Mouse (Mus musculus): ENCODE results near the gene B4galnt3.

The B4galnt3 gene

GRCm38 (mm10) chr6:120274181-120274580 lies 20.2 kb downstream of the B4galnt3 start:
- DNase-seq = no peak

- DNase-seq = no peak
Measured at GRCm38 (mm10) chr6:120264151-120264550, 30.2 kb downstream of the B4galnt3 start.

GRCm38 (mm10) chr6:120263608-120264007 lies 30.8 kb downstream of the B4galnt3 start:
- DNase-seq = no peak

- DNase-seq = no peak
Measured at GRCm38 (mm10) chr6:120262886-120263531, 31.4 kb downstream of the B4galnt3 start.

- no peak for DNase-seq
Measured at GRCm38 (mm10) chr6:120259481-120259880, 34.9 kb downstream of the B4galnt3 start.

- DNase-seq = no peak
Measured at GRCm38 (mm10) chr6:120256431-120256935, 37.9 kb downstream of the B4galnt3 start.

GRCm38 (mm10) chr6:120255701-120256100 lies 38.7 kb downstream of the B4galnt3 start:
- DNase-seq = no peak

- no peak for DNase-seq
Measured at GRCm38 (mm10) chr6:120255144-120255543, 39.2 kb downstream of the B4galnt3 start.

GRCm38 (mm10) chr6:120254640-120255039 lies 39.7 kb downstream of the B4galnt3 start:
- DNase-seq = no peak

- DNase-seq = no peak
Measured at GRCm38 (mm10) chr6:120252741-120253140, 41.6 kb downstream of the B4galnt3 start.

- no peak for DNase-seq
Measured at GRCm38 (mm10) chr6:120251010-120251409, 43.3 kb downstream of the B4galnt3 start.

- DNase-seq = no peak
Measured at GRCm38 (mm10) chr6:120249831-120250230, 44.5 kb downstream of the B4galnt3 start.

- no peak for DNase-seq
Measured at GRCm38 (mm10) chr6:120246676-120247075, 47.7 kb downstream of the B4galnt3 start.

GRCm38 (mm10) chr6:120243250-120243649 lies 51.1 kb downstream of the B4galnt3 start:
- no peak for DNase-seq

GRCm38 (mm10) chr6:120242530-120242929 lies 51.8 kb downstream of the B4galnt3 start:
- no peak for DNase-seq

GRCm38 (mm10) chr6:120241453-120241852 lies 52.9 kb downstream of the B4galnt3 start:
- no peak for DNase-seq

GRCm38 (mm10) chr6:120240461-120240860 lies 53.9 kb downstream of the B4galnt3 start:
- no peak for DNase-seq

- no peak for DNase-seq
Measured at GRCm38 (mm10) chr6:120235874-120236273, 58.5 kb downstream of the B4galnt3 start.

- no peak for DNase-seq
Measured at GRCm38 (mm10) chr6:120232885-120233284, 61.5 kb downstream of the B4galnt3 start.

GRCm38 (mm10) chr6:120230441-120230840 lies 63.9 kb downstream of the B4galnt3 start:
- DNase-seq = no peak

GRCm38 (mm10) chr6:120229806-120230205 lies 64.6 kb downstream of the B4galnt3 start:
- no peak for DNase-seq

- DNase-seq = no peak
Measured at GRCm38 (mm10) chr6:120227068-120227467, 67.3 kb downstream of the B4galnt3 start.

GRCm38 (mm10) chr6:120225355-120225754 lies 69.0 kb downstream of the B4galnt3 start:
- DNase-seq = no peak

- peak in 1 of 2 experiments; percentile 29 for DNase-seq
Measured at GRCm38 (mm10) chr6:120222669-120223068, 71.7 kb downstream of the B4galnt3 start.

GRCm38 (mm10) chr6:120219281-120219680 lies 75.1 kb downstream of the B4galnt3 start:
- DNase-seq = no peak

All from spleen, adult 18-20 months (tissue).